Mouse (Mus musculus) small intestine, adult 10 weeks (tissue): Measurements from ENCODE around the gene Masp2. TPM values are rescaled to one million over a fixed set of nuclear protein-coding genes. Genes with fewer than 3 reads are reported as not detected.

ENCODE experiments used
- polyA plus RNA-seq: library from polyadenylated mRNA; stranded (reverse); fragments of 350-450 nt; fragmentation: Illumina TruSeq; extraction: RNeasy Lipid Tissue Mini Kit (QIAGEN cat#74804); gene quantifications from one replicate; pipeline ENCODE4 v1.2.3, GENCODE M21; 2014; ENCODE audit warnings: low replicate concordance

Masp2 gene
- polyA plus RNA-seq, result not detected

DNA sequence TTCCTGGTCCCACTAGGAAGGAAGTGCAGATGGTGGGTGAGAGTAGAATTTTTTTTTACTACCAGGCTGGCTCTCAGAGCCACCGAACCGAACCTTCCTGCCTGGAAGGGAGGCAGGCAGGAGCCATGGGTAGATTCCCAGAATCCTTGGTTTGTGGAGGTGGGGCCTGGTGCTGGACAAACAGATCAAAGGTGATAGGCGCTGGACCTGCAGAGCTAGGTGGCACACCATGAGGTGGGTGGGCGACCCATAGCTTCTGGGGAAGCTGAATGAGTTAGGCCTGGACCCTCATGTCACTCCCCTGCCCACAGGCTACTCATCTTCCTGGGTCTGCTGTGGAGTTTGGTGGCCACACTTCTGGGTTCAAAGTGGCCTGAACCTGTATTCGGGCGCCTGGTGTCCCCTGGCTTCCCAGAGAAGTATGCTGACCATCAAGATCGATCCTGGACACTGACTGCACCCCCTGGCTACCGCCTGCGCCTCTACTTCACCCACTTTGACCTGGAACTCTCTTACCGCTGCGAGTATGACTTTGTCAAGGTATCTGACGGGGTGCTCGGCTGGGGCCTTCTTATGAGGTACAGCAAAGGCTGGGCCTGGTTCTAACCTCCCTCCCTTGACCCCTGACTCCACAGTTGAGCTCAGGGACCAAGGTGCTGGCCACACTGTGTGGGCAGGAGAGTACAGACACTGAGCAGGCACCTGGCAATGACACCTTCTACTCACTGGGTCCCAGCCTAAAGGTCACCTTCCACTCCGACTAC is at the start of gene Masp2:
Gene Masp2, plus strand, starts transcription at position 198 of the 764 bp plus-strand sequence.

GRCm38 (mm10) chr4:148558297-148559000 is 43.9 kb upstream of the Masp2 start, which contains the start of gene Exosc10:
Gene Exosc10, plus strand, starts transcription at chr4:148558429.

GRCm38 (mm10) chr4:148591171-148591630 is 11.2 kb upstream of the Masp2 start, which contains the start of gene Srm:
Gene Srm, plus strand, starts transcription at chr4:148591503.

DNA sequence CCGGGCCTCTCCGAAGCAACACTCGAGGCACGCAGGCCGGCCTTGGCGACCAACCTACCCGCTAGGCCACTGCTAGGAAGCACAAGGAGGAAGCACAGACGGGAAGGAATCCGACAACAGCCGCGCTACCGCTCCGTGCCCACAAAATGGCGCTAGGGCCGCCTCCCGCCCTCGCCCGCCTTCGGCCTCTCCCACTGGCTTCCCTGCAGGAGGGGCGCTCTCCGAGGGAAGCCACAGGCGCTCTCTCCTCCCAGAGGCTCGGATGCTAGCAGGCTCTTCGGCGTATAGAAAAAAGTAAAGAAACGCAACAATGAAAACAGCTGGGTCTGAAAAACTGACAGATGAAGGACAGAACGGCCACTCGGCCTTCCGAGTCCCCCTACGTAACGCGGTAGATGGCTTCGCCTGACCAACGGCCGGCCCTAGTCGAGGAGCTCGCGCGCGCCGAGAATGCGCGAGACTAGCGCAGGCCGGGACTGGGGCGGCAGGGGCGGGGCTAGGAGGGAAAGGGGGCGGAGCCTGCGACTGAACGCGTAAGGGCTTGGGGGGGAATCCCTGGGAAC is 24.4 kb downstream of the Masp2 start, which contains the start of gene Tardbp:
Gene Tardbp, minus strand, starts transcription at position 397 of the 563 bp plus-strand sequence.

DNA sequence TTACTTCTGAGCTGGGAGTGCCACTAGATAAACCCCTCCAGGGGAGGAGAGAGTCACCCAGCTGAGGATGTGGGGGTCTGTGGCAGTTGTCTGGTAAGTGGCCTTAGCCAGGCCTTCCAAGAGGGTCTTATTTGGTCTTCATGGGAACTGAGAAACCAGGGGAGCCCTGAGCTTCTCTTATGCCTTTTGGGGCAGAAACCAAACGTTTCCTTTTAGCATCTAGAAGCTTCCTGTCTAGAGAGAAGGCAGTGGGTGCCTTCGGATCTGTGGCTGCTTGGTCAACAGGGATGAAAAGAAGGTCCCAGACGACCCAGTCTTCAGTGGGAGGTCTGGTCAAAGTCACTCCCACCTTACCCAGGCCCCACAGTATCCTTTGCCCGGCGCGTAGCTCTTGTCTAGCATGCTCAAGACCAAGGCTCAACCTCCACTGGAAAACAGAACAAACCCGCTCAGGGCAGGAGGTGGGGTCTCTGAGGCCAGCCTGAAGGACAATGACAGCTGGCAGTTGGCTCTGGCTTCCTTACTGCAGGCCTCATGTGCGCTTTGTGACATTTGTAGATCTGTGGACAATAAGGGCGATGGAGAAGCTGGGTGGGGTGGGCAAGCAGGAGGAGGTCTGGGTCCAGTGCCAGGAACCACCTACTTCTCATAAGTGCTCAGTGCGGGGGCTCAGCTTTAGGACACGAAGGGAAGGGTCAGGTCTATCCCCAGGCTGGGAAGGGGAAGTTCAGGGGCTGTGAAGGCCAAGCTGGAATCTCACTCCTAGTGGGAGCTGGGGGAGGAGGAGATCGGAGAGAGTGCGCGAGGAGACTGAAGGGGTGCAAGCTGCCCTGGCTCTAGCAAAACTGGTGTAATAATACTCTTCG is 41.2 kb downstream of the Masp2 start, which contains the start of gene Gm572:
Gene Gm572, plus strand, starts transcription at position 27 of the 866 bp plus-strand sequence.

Other genes with a start within 250 kb of the Masp2 start
- 2.0 TPM for gene Ubiad1, start 157.8 kb upstream of the Masp2 start, polyA plus RNA-seq
- 3.1 TPM for gene Mtor, start 153.9 kb upstream of the Masp2 start, polyA plus RNA-seq
- gene Angptl7, start 102.1 kb upstream of the Masp2 start, polyA plus RNA-seq, result not detected
- 2.7 TPM for gene Exosc10, start 44.1 kb upstream of the Masp2 start, polyA plus RNA-seq
- not detected for gene Srm, start 11.1 kb upstream of the Masp2 start, polyA plus RNA-seq
- gene Tardbp, start 24.5 kb downstream of the Masp2 start, polyA plus RNA-seq, result 835 TPM
- gene Gm572, start 40.8 kb downstream of the Masp2 start, polyA plus RNA-seq, result not detected
- 12.6 TPM for gene Casz1, start 201.9 kb downstream of the Masp2 start, polyA plus RNA-seq